Mouse (Mus musculus): Measurements from ENCODE around the gene Olfr1175-ps.

Gene Olfr1175-ps

DNA sequence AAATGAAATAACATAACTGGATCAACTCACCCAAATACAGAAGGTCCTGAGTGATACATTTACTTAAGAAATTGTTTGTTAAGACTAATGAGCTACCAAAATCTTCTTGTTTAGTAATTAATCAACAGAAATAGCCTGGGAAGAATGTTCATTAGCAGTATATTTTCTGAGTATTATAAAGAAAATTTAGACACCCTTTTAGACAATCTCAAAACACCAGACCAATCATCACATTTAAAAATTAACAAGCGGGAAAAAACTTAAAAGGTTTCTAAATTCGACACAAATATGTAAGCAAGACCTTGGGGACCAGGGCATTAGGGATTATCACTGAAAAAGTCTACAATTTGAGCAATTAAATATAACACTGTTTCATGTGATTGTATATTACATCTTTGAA is at the start of gene Olfr1175-ps:
TSS of gene Olfr1175-ps (minus strand) at position 101 of the 400 bp plus-strand sequence.
- DNase-seq (ENCODE audit: low spot score): no peak

- peak; percentile 75 for DNase-seq (ENCODE audit: low spot score)
Measured at GRCm38 (mm10) chr2:88356304-88356703, 29.3 kb upstream of the Olfr1175-ps start.

- DNase-seq (ENCODE audit: low spot score): no peak
Measured at GRCm38 (mm10) chr2:88346392-88346791, 19.4 kb upstream of the Olfr1175-ps start, which contains the start of gene Olfr1177-ps. Gene Olfr1177-ps, minus strand, starts transcription at chr2:88346492.

GRCm38 (mm10) chr2:88336421-88336820 is 9.4 kb upstream of the Olfr1175-ps start, which contains the start of gene Olfr1176:
Gene Olfr1176, plus strand, starts transcription at chr2:88336721.
- no peak for DNase-seq (ENCODE audit: low spot score)

GRCm38 (mm10) chr2:88315035-88315434 is 12.0 kb downstream of the Olfr1175-ps start, which contains the start of gene Olfr1174-ps:
Gene Olfr1174-ps, minus strand, starts transcription at chr2:88315135.
- DNase-seq (ENCODE audit: low spot score): no peak

GRCm38 (mm10) chr2:88279775-88280174 is 47.2 kb downstream of the Olfr1175-ps start, which contains the start of gene Olfr1173:
Gene Olfr1173, minus strand, starts transcription at chr2:88279875.
- DNase-seq (ENCODE audit: low spot score): no peak
